ENCODE assay signal across 10 mouse cellular contexts in the genomic region with DNA sequence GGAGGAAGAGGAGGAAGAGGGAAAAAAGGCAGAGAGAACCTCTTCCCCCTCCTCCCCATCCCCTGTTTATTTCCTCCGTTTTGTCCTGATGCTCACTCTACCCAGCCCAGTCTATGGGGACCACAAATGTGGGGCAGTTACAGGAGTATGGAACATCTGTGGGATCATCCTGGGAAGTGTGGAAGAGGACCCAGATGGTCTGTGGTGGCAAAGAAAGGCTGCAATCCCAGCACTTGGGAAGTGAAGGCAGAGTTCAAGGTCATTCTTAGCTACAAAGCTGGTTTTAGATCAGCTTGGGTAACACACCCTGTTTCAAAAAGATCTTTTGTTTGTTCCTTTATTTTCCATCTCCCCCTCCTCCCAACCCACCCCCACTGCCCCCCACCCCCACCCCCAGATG. TPM values are rescaled to one million over a fixed set of nuclear protein-coding genes. Genes with fewer than 3 reads are reported as not detected.
A peak's percentile ranks its signal among the peaks of the same experiment; 100 is the strongest.
DNase-seq lines count a peak whose midpoint lies in the region; ATAC-seq and TF ChIP-seq lines count a peak whose summit lies in the region.
"Had no signal": no experiment of that assay in that cellular context is flagged by ENCODE, and none has a peak within 500 bp of the region (broad histone marks: within the 10 kb centered on the region; RNA-seq: fewer than 3 reads in every experiment).

No protein-coding gene starts in this region.

- H3K27ac ChIP-seq in kidney, postnatal 0 days = peak overlapping the region; percentile 94
- H3K27ac ChIP-seq in bone marrow macrophage, adult 2 months (ENCODE audit: insufficient read depth, low read depth, low read length) = peak overlapping the region; percentile 81
- peak overlapping the region; percentile 93 for H3K27ac ChIP-seq in forebrain, embryonic 15.5 days (replicated peaks)
- peak overlapping the region; percentile 47 for H3K27ac ChIP-seq in macrophage

- no peaks in the 10 kb centered on the region for H3K79me2 ChIP-seq in macrophage (ENCODE audit: inconsistent target)

- ATAC-seq in kidney, postnatal 0 days (replicated peaks; ENCODE audit: low FRiP score, low read depth) = no peak
- no peak for ATAC-seq in forebrain, embryonic 15.5 days (replicated peaks)
- ATAC-seq in inflammation-experienced regulatory T-cells, adult 6 months = no peak

- DNase-seq in kidney, postnatal 0 days (ENCODE audit: low spot score) = no peak
- DNase-seq in kidney, postnatal 25 days = no peak
- DNase-seq in left cerebral cortex, postnatal 25 days (ENCODE audit: low spot score in 2 of 2) = no peak
- no peak for DNase-seq in adrenal gland, postnatal 10 days
- DNase-seq: kidney, postnatal 36 days had no signal

- TF ChIP-seq POLR2A in bone marrow macrophage, adult 2 months (IDR thresholded peaks at IDR 0.05; ENCODE audit: borderline replicate concordance, low read depth, low read length) = no peak

- H3K4me1 ChIP-seq in kidney, postnatal 0 days (replicated peaks; ENCODE audit: insufficient read depth, low read length) = peaks cover 57% of the 10 kb centered on the region
- peaks cover 48% of the 10 kb centered on the region for H3K4me1 ChIP-seq in bone marrow macrophage, adult 2 months (ENCODE audit: control insufficient read depth, insufficient read depth, low read length)
- peaks cover 62% of the 10 kb centered on the region for H3K4me1 ChIP-seq in forebrain, embryonic 15.5 days

- no peaks in the 10 kb centered on the region for H3K27me3 ChIP-seq in kidney, postnatal 0 days (ENCODE audit: insufficient read depth, low read length)
- H3K27me3 ChIP-seq in forebrain, embryonic 15.5 days = no peaks in the 10 kb centered on the region
- H3K27me3 ChIP-seq: Patski had no signal

- TF ChIP-seq CTCF in kidney, postnatal 0 days (IDR thresholded peaks at IDR 0.05; ENCODE audit: low read depth) = no peak
- no peak for TF ChIP-seq CTCF in bone marrow macrophage, adult 2 months (IDR thresholded peaks at IDR 0.05; ENCODE audit: low read depth, low read length)

- H3K9ac ChIP-seq in kidney, postnatal 0 days (ENCODE audit: low read depth, low read length) = no peak overlapping the region
- no peak overlapping the region for H3K9ac ChIP-seq in forebrain, embryonic 15.5 days (replicated peaks)

- no peak overlapping the region for H3K4me3 ChIP-seq in kidney, postnatal 0 days (replicated peaks; ENCODE audit: low read depth, low read length)
- H3K4me3 ChIP-seq in bone marrow macrophage, adult 2 months (ENCODE audit: insufficient read depth, low read length) = peak overlapping the region; percentile 16; the same call in 1 of the 2 replicates
- no peak overlapping the region for H3K4me3 ChIP-seq in forebrain, embryonic 15.5 days
- H3K4me3 ChIP-seq in macrophage (ENCODE audit: inconsistent target) = no peak overlapping the region

- H3K36me3 ChIP-seq in kidney, postnatal 0 days (ENCODE audit: insufficient read depth, low read length) = no peaks in the 10 kb centered on the region
- no peaks in the 10 kb centered on the region for H3K36me3 ChIP-seq in forebrain, embryonic 15.5 days
- no peaks in the 10 kb centered on the region for H3K36me3 ChIP-seq in macrophage (ENCODE audit: inconsistent target)

- 29% methylated on average over 1 of the region's 1 CpGs for WGBS in kidney, postnatal 0 days
- WGBS in forebrain, embryonic 15.5 days = 33% methylated on average over 1 of the region's 1 CpGs
- WGBS in macrophage (ENCODE audit: missing documents) = 57% methylated on average over 1 of the region's 1 CpGs

- no peaks in the 10 kb centered on the region for H3K9me3 ChIP-seq in kidney, postnatal 0 days (replicated peaks; ENCODE audit: low read length)
- H3K9me3 ChIP-seq in forebrain, embryonic 15.5 days = no peaks in the 10 kb centered on the region

- no peak overlapping the region for H3K4me2 ChIP-seq in kidney, postnatal 0 days (ENCODE audit: low read length)
- H3K4me2 ChIP-seq in forebrain, embryonic 15.5 days (replicated peaks) = no peak overlapping the region

- intact Hi-C loops in left cerebral cortex, postnatal 25 days (cut with DNase I) = no loop called here

RNA-seq across cellular contexts. Expression of a gene that starts 36.0 kb away (rescaled TPM):
- polyA plus RNA-seq in kidney, postnatal 0 days (2015; fragmentation: Nextera tagmentation; extraction: Ambion mirVana) = 98.8 and 113 TPM in 2 replicates
- polyA plus RNA-seq in bone marrow macrophage, adult 2 months (2012; ENCODE audit: insufficient read depth, insufficient read length, missing spikeins) = 133 and 150 TPM in 2 replicates
- 31.8 and 33.6 TPM in 2 replicates for polyA plus RNA-seq in forebrain, embryonic 15.5 days (2015; fragmentation: Nextera tagmentation; extraction: Ambion mirVana)
- 100 to 1,000 TPM in 21 of 26 experiments, 10 to 100 TPM in 5; 72.9 to 153 (median 117) TPM for total RNA-seq in macrophage (2018; cell fraction: chromatin; rRNA removed)
- 100 to 1,000 TPM; 107 to 139 (median 117) TPM for total RNA-seq in macrophage (2018; cell fraction: cytosol; rRNA removed)
- 100 to 1,000 TPM in 13 of 26 experiments, 10 to 100 TPM in 13; 73.3 to 148 (median 98.6) TPM for total RNA-seq in macrophage (2018; cell fraction: nucleus; rRNA removed)
- 68.1 to 117 TPM (median 91.5 TPM) in 3 replicates for polyA plus RNA-seq in macrophage (2018)
- 100 to 1,000 TPM in 1 of 3 experiments, 10 to 100 TPM in 2; 70.4 to 110 (median 79.7) TPM for polyA plus RNA-seq in inflammation-experienced regulatory T-cells, adult 6 months (2017; shearing (Covaris generic))
- 10 to 100 TPM; 27.6 to 32.9 TPM for total RNA-seq in left cerebral cortex, postnatal 25 days (2021)
- 100 to 1,000 TPM; 122 to 123 TPM for total RNA-seq in adrenal gland, postnatal 10 days (2021)
